Mouse (Mus musculus): ENCODE results near the gene Pgap1. TPM values are rescaled to one million over a fixed set of nuclear protein-coding genes. Genes with fewer than 3 reads are reported as not detected.

The Pgap1 gene
- polyA plus RNA-seq, 1 experiment from 2014 or later: 55.3 TPM

- H3K27me3 ChIP-seq (ENCODE audit: control insufficient read depth, insufficient read depth, low read length): no peaks in the 10 kb centered on the region
- no peak overlapping the region for H3K4me2 ChIP-seq (ENCODE audit: low read depth, low read length)
- no peaks in the 10 kb centered on the region for H3K4me1 ChIP-seq (ENCODE audit: control insufficient read depth, insufficient read depth, low read length)
- no peak overlapping the region for H3K4me3 ChIP-seq (ENCODE audit: low read depth, low read length)
- H3K36me3 ChIP-seq (ENCODE audit: control insufficient read depth, insufficient read depth, low read length): no peaks in the 10 kb centered on the region
- no peaks in the 10 kb centered on the region for H3K9me3 ChIP-seq (ENCODE audit: control insufficient read depth, low read length)
- H3K9ac ChIP-seq (replicated peaks; ENCODE audit: low read depth, low read length): no peak overlapping the region
- WGBS: 11% methylated on average over 9 of the region's 9 CpGs
- H3K27ac ChIP-seq (ENCODE audit: low read depth, low read length): no peak overlapping the region
- ATAC-seq (ENCODE audit: low read depth): peak; percentile 47
Measured at GRCm38 (mm10) chr1:54585278-54585846, 27.9 kb upstream of the Pgap1 start.

- no peak for ATAC-seq (ENCODE audit: low read depth)
- H3K4me2 ChIP-seq (ENCODE audit: low read depth, low read length): no peak overlapping the region
- WGBS: 56% methylated on average over 2 of the region's 2 CpGs
- H3K4me3 ChIP-seq (ENCODE audit: low read depth, low read length): no peak overlapping the region
- H3K4me1 ChIP-seq (ENCODE audit: control insufficient read depth, insufficient read depth, low read length): no peaks in the 10 kb centered on the region
- no peak overlapping the region for H3K27ac ChIP-seq (ENCODE audit: low read depth, low read length)
- no peaks in the 10 kb centered on the region for H3K36me3 ChIP-seq (ENCODE audit: control insufficient read depth, insufficient read depth, low read length)
- H3K9me3 ChIP-seq (ENCODE audit: control insufficient read depth, low read length): no peaks in the 10 kb centered on the region
- no peaks in the 10 kb centered on the region for H3K27me3 ChIP-seq (ENCODE audit: control insufficient read depth, insufficient read depth, low read length)
- no peak overlapping the region for H3K9ac ChIP-seq (replicated peaks; ENCODE audit: low read depth, low read length)
Measured at GRCm38 (mm10) chr1:54584588-54585277, 27.2 kb upstream of the Pgap1 start.

- Histone ChIP-seq H3K4me2 (ENCODE audit: low read depth, low read length) (no peak overlapping the region), H3K27ac (ENCODE audit: low read depth, low read length) (no peak overlapping the region), H3K4me3 (ENCODE audit: low read depth, low read length) (no peak overlapping the region), H3K9ac (replicated peaks; ENCODE audit: low read depth, low read length) (no peak overlapping the region), H3K9me3 (ENCODE audit: control insufficient read depth, low read length) (no peaks in the 10 kb centered on the region), H3K27me3 (ENCODE audit: control insufficient read depth, insufficient read depth, low read length) (no peaks in the 10 kb centered on the region), H3K36me3 (ENCODE audit: control insufficient read depth, insufficient read depth, low read length) (no peaks in the 10 kb centered on the region), H3K4me1 (ENCODE audit: control insufficient read depth, insufficient read depth, low read length) (no peaks in the 10 kb centered on the region)
- WGBS: 30% methylated on average over 8 of the region's 8 CpGs
- ATAC-seq (ENCODE audit: low read depth): peak; percentile 74
Measured at GRCm38 (mm10) chr1:54578358-54579184, 21.1 kb upstream of the Pgap1 start.

GRCm38 (mm10) chr1:54569102-54569501, 11.6 kb upstream of the Pgap1 start:
- Histone ChIP-seq H3K36me3 (ENCODE audit: control insufficient read depth, insufficient read depth, low read length) (no peaks in the 10 kb centered on the region), H3K9ac (replicated peaks; ENCODE audit: low read depth, low read length) (no peak overlapping the region), H3K27me3 (ENCODE audit: control insufficient read depth, insufficient read depth, low read length) (no peaks in the 10 kb centered on the region), H3K4me3 (ENCODE audit: low read depth, low read length) (no peak overlapping the region), H3K4me2 (ENCODE audit: low read depth, low read length) (no peak overlapping the region), H3K9me3 (ENCODE audit: control insufficient read depth, low read length) (no peaks in the 10 kb centered on the region), H3K4me1 (ENCODE audit: control insufficient read depth, insufficient read depth, low read length) (no peaks in the 10 kb centered on the region), H3K27ac (ENCODE audit: low read depth, low read length) (no peak overlapping the region)
- 80% methylated on average over 2 of the region's 2 CpGs for WGBS
- no peak for ATAC-seq (ENCODE audit: low read depth)

- no peak for ATAC-seq (ENCODE audit: low read depth)
- H3K36me3 ChIP-seq (ENCODE audit: control insufficient read depth, insufficient read depth, low read length): no peaks in the 10 kb centered on the region
- no peaks in the 10 kb centered on the region for H3K4me1 ChIP-seq (ENCODE audit: control insufficient read depth, insufficient read depth, low read length)
- no peak overlapping the region for H3K9ac ChIP-seq (replicated peaks; ENCODE audit: low read depth, low read length)
- H3K27ac ChIP-seq (ENCODE audit: low read depth, low read length): no peak overlapping the region
- H3K27me3 ChIP-seq (ENCODE audit: control insufficient read depth, insufficient read depth, low read length): no peaks in the 10 kb centered on the region
- WGBS: 95% methylated on average over 6 of the region's 6 CpGs
- H3K9me3 ChIP-seq (ENCODE audit: control insufficient read depth, low read length): no peaks in the 10 kb centered on the region
- no peak overlapping the region for H3K4me2 ChIP-seq (ENCODE audit: low read depth, low read length)
- H3K4me3 ChIP-seq (ENCODE audit: low read depth, low read length): no peak overlapping the region
Measured at GRCm38 (mm10) chr1:54563923-54564322, 6.4 kb upstream of the Pgap1 start.

- Histone ChIP-seq H3K27ac (ENCODE audit: low read depth, low read length) (peak overlapping the region; percentile 76), H3K27me3 (ENCODE audit: control insufficient read depth, insufficient read depth, low read length) (no peaks in the 10 kb centered on the region), H3K4me3 (ENCODE audit: low read depth, low read length) (peak overlapping the region; percentile 61), H3K4me2 (ENCODE audit: low read depth, low read length) (peak overlapping the region; percentile 63), H3K9me3 (ENCODE audit: control insufficient read depth, low read length) (no peaks in the 10 kb centered on the region), H3K4me1 (ENCODE audit: control insufficient read depth, insufficient read depth, low read length) (peaks cover 6% of the 10 kb centered on the region; the same call in 1 of the 2 replicates), H3K9ac (replicated peaks; ENCODE audit: low read depth, low read length) (peak overlapping the region; percentile 68), H3K36me3 (ENCODE audit: control insufficient read depth, insufficient read depth, low read length) (no peaks in the 10 kb centered on the region)
- ATAC-seq (ENCODE audit: low read depth): no peak
- 2% methylated on average over 18 of the region's 18 CpGs for WGBS
Measured at GRCm38 (mm10) chr1:54556586-54557221, 780 bp downstream of the Pgap1 start.

- H3K27me3 ChIP-seq (ENCODE audit: control insufficient read depth, insufficient read depth, low read length): no peaks in the 10 kb centered on the region
- H3K4me3 ChIP-seq (ENCODE audit: low read depth, low read length): peak overlapping the region; percentile 61
- peak overlapping the region; percentile 39 for H3K4me2 ChIP-seq (ENCODE audit: low read depth, low read length)
- no peak for ATAC-seq (ENCODE audit: low read depth)
- peaks cover 6% of the 10 kb centered on the region; the same call in 1 of the 2 replicates for H3K4me1 ChIP-seq (ENCODE audit: control insufficient read depth, insufficient read depth, low read length)
- H3K36me3 ChIP-seq (ENCODE audit: control insufficient read depth, insufficient read depth, low read length): no peaks in the 10 kb centered on the region
- WGBS: 51% methylated on average over 4 of the region's 4 CpGs
- H3K27ac ChIP-seq (ENCODE audit: low read depth, low read length): no peak overlapping the region
- H3K9me3 ChIP-seq (ENCODE audit: control insufficient read depth, low read length): no peaks in the 10 kb centered on the region
- H3K9ac ChIP-seq (replicated peaks; ENCODE audit: low read depth, low read length): no peak overlapping the region
Measured at GRCm38 (mm10) chr1:54555364-54556140, 1.9 kb downstream of the Pgap1 start.

GRCm38 (mm10) chr1:54552621-54553020, 4.9 kb downstream of the Pgap1 start:
- no peak overlapping the region for H3K4me3 ChIP-seq (ENCODE audit: low read depth, low read length)
- ATAC-seq (ENCODE audit: low read depth): no peak
- no peak overlapping the region for H3K4me2 ChIP-seq (ENCODE audit: low read depth, low read length)
- H3K36me3 ChIP-seq (ENCODE audit: control insufficient read depth, insufficient read depth, low read length): peaks cover 5% of the 10 kb centered on the region; the same call in 1 of the 2 replicates
- H3K4me1 ChIP-seq (ENCODE audit: control insufficient read depth, insufficient read depth, low read length): peaks cover 6% of the 10 kb centered on the region; the same call in 1 of the 2 replicates
- no peaks in the 10 kb centered on the region for H3K9me3 ChIP-seq (ENCODE audit: control insufficient read depth, low read length)
- no peaks in the 10 kb centered on the region for H3K27me3 ChIP-seq (ENCODE audit: control insufficient read depth, insufficient read depth, low read length)
- no peak overlapping the region for H3K27ac ChIP-seq (ENCODE audit: low read depth, low read length)
- 91% methylated on average over 2 of the region's 2 CpGs for WGBS
- no peak overlapping the region for H3K9ac ChIP-seq (replicated peaks; ENCODE audit: low read depth, low read length)

Data from neural tube, embryonic 14.5 days (tissue).